Mouse (Mus musculus) right cerebral cortex, postnatal 4 days (tissue): ENCODE data around the gene Olfr427.
"Not testable (repeated sequence)": the region's sequence is repeated elsewhere in the genome, so short reads cannot be mapped to it uniquely, and the experiment has no call there.

Source experiments
- DNase-seq: peaks from one replicate; pipeline ENCODE4 v3.0.0-alpha.2; 2022

The Olfr427 gene

DNA sequence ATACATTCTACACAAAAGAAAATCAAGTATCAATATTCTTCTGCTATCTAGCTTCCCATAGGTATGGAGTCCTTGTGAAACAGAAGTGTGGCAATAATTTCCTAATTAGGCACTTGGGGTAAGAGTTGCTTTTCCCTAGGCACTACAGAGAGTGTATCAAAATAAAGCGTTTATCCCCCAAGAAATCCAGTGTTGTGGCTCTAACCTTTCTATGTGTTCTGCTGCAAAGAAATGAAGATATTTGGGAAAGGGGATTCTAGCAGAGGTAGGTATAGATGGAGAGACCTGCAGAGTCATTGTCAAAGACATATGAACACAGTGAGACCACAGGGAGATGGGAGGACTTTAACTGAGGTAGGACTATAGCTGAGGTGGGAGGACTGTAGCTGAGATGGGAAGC is at the start of gene Olfr427:
TSS of gene Olfr427 (plus strand) at position 301 of the 400 bp plus-strand sequence.
- no peak for DNase-seq

DNA sequence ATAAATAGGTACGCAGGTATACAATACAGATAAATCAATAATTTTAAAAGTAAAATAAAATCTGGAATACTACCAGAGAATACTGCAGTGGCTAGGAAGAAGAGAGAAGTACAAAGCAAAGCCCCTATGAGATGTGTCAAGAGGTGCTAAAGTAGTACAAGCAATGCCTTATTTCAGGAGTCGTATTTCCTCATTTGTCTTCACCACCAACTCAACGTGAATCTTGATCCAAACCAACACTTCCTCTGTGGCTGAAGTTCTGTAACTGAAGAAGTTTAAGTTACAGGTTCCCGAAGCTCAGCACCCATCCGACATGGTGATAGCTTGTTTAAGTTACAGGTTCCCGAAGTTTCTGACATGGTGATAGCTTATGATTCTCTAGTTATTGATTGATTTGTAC is 48.5 kb upstream of the Olfr427 start:
- not testable (repeated sequence) for DNase-seq

DNA sequence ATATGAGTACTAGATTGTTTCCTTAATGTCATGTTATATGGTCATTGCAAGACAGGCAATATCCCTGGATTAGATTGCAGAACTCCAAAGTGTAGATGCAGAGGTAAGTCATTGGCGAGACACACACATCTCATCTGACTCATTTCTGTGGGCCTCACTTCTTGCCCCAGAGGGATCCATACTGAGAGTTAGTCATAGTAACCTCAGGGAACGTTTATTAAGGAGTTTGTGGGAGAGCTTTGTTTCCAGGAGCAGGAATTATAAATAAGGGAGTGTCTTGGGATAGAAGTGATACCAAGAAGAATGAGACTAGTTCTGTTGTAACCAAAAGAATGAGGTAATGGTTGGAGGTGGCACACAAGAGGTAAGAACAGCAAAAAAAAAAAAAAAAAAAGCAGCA is 47.8 kb upstream of the Olfr427 start, which contains the start of gene Olfr432:
TSS of gene Olfr432 (plus strand) at position 313 of the 400 bp plus-strand sequence.
- no peak for DNase-seq

DNA sequence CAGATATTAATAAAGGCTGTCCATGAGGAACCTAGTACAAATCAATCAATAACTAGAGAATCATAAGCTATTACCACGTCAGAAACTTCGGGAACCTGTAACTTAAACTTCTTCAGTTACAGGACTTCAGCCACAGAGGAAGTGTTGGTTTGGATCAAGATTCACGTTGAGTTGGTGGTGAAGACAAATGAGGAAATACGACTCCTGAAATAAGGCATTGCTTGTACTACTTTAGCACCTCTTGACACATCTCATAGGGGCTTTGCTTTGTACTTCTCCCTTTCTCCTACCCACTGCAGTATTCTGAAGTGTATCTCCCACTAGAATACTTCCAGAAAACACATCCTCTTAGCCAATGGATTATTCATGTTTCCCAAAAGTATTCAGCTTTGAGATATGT is 47.3 kb upstream of the Olfr427 start:
- not testable (repeated sequence) for DNase-seq

- no peak for DNase-seq
These were observed 46.2 kb upstream of the Olfr427 start for GRCm38 (mm10) chr1:174050532-174050931.

DNA sequence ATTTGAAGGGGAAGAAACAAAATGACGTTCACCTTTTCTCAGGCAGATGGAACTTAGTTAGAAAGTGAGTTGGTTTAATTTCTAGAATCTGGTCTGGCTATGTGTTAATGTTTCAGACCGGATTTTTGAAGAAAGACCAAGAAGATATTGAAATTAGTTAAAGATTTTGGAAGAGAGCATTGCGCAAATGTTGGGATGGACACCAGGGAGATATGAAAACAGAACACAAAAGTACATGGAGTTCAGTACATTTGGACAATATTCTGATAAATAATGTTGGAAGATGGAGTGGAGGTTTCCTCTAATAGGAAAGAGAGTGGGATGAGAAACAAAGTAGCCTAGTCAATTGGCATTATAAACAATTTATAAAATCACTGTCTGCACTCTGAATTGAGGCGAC is 45.2 kb upstream of the Olfr427 start:
- DNase-seq: no peak

GRCm38 (mm10) chr1:174051931-174052536 is 44.7 kb upstream of the Olfr427 start:
- no peak for DNase-seq

GRCm38 (mm10) chr1:174052981-174053380 is 43.7 kb upstream of the Olfr427 start:
- no peak for DNase-seq

DNA sequence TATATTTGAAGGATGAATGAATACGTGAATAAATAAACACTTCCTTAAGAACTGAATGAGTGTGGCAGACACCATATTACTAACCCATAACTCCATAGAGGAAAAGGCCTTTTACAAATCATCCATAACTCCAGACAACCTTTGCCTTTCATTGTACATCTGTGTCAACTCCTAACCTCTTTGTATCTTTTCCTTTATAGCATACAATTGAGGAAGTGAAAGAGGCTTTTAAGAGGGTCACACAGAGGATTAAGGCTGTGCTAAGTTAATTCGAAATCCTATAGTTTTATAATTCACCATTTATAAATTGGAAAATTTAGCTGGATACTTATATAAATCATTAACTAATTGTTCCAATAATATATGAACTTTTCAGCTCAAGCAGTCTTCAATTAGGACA is 41.4 kb upstream of the Olfr427 start:
- no peak for DNase-seq

DNA sequence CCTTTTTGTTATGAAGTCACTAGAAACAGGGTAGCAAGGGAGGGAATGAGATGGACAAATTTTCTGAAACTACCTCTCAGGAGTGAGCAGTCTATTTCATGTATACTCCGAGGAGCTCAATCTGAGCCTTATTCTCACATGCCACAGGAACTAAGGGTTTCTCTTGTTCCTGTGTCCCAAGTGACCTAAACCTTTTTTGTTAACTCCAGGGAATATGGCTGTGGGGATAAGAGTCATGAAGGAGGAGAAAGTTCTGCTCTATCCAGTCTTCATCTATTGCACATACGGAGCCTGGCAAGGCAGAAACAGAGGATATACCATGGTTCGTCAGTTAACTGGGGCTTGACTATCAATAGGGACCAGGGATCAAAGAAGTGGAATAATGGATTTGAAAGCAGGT is 30.4 kb upstream of the Olfr427 start, which contains the start of gene Olfr430:
TSS of gene Olfr430 (plus strand) at position 301 of the 400 bp plus-strand sequence.
- DNase-seq: no peak

- no peak for DNase-seq
These were observed 12.7 kb upstream of the Olfr427 start, which contains the start of gene Olfr429 for GRCm38 (mm10) chr1:174084031-174084430. Gene Olfr429 (plus strand): TSS chr1:174084331.

- DNase-seq: no peak
These were observed 7.0 kb downstream of the Olfr427 start for GRCm38 (mm10) chr1:174103735-174104134.

GRCm38 (mm10) chr1:174121062-174121461 is 24.4 kb downstream of the Olfr427 start, which contains the start of gene Olfr231:
Gene Olfr231 (minus strand): TSS chr1:174121162.
- no peak for DNase-seq

- no peak for DNase-seq
These were observed 34.5 kb downstream of the Olfr427 start, which contains the start of gene Olfr424 for GRCm38 (mm10) chr1:174131217-174131616. Gene Olfr424 (plus strand): TSS chr1:174131517.

GRCm38 (mm10) chr1:174131999-174132398 is 35.3 kb downstream of the Olfr427 start:
- no peak for DNase-seq

GRCm38 (mm10) chr1:174141384-174141783 is 44.7 kb downstream of the Olfr427 start:
- DNase-seq: no peak

DNA sequence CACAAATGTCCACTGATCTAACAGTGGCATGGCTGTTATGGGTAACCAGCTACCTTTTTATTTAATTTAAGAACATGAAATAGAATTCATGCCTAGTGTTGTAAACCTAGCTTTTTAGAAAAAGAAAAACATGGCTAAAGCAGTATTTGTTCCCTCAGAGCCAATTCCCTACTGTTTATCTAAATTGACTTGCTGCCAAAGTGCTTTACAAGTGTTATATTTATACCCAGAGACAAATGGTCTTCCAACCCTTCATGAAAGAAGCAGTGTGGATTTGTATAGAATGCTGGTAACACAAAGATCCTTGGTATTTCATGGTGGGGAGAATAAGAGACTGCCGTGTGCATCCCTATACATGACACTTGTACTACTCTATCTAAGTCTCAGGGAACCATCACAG is 50.0 kb downstream of the Olfr427 start:
- no peak for DNase-seq

DNA sequence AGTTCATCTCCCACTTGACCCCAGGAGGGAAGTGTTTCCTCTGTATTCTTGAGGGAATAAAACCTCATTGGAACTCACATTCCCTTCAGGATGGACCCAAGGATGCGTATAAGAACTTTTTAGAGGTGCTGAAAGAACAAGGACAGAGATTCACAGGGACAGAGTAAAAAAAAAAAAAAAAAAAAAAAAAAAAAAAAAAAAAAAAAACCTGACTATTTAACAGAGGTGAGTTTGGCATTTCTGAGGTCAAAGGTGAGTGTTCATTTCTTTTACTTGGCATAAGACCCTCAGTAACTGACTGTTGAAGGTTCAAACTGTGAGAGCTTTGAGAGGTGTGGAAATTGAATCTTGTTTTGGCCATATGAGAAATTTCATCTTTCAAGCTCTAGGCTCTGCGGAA is 52.6 kb downstream of the Olfr427 start:
- no peak for DNase-seq
